Mouse (Mus musculus) brain, embryonic 18.5 days (tissue): ENCODE data around the gene Gcm2.

Experiments used
- DNase-seq: peaks from one replicate; pipeline ENCODE4 v3.0.0-alpha.2; 2012; ENCODE audit warnings: low read depth, low spot score

Gcm2 gene

DNA sequence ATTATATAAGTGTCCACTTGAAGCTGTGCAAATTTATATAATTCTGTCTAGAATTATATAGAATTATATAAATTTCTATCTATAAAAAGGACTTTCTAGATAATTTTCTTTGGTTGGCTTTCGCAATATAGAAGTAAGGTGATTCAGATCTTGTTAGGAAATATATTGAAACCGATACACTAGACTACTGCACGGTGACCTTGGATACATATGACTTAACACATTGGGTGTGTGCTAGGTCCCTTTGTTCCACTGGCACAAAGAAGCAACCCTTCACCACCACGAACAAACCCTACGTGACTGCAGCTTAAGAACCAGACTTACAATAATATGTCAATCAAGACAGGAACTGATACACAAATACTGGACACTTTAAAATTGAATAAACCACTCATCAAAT lies 31.0 kb downstream of the Gcm2 start:
- DNase-seq, result no peak

GRCm38 (mm10) chr13:41079421-41079780 lies 31.4 kb downstream of the Gcm2 start, which contains the start of gene Mak:
Mak (minus strand) TSS chr13:41079706.
- DNase-seq, result no peak

DNA sequence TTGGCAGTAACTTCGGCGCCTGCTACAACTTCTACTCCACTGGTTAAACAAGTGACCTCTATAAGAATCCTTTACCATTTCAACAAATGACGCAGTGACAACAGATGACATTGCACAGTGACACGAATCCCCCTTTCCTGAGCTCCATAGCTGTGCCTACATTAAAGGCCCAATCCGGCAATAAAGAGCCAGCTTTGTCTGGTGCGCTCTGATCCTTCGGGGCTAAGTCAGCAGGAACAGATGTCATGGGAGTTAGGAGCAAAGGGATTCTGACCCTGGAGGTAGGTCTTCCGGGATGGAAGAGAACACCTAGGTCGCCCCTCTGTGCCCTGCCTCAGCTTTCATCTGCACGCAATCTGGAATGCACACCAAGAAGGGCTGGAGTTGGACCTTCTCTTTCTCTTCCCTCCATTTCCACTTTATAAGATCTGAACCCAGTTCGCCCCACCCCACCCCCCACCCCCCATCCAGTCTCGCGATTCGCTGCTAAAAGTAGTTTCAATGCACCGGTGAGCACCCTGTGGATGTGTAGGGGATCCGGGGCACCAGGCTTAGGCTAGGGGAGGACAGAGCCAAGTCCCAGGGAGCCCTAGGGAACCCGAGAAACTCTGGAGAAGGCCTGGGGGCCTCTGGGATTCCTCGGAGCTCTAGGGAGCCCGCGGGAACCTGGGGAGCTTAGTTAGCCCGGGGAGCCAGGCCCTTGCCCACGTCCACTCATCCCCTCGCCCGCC lies 32.0 kb downstream of the Gcm2 start:
- no peak for DNase-seq

DNA sequence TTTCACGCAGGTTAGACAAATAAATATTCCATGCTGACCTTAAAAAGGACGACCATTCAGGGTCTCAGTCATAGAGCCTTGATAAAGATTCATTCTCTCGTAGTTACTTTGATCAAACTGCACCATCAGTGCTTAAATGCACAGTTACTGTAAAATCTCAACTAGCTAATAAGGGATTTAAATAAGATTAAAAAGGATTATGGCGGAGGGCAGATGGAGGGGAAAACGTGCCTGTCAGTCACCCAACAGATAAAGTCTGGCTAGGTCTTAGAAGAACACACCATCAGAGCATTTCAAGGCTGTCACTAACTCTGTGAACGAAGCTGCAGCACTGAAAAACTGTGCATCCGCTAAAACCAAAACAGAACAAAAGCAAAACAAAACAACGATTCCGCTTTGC lies 32.9 kb downstream of the Gcm2 start:
- DNase-seq, result no peak

DNA sequence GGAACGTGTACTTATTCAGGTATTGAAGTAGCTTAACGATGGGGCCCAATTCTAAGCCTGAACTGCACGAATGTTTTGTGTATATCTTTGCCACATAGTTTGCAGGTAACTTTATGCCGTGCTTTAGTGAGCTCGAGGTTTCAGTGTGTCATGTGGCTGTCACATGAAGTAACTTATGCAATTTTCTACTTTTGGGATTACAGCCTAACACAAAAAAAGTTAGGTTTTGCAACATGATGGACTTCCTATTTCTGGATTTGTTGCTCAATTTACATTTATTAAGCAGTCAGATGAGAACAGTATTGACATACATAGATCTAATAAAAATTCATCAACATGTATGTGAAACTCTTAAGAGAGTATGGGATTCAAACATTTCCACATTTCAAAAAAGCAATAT lies 37.0 kb downstream of the Gcm2 start:
- DNase-seq, result no peak

GRCm38 (mm10) chr13:41071617-41072016 lies 39.2 kb downstream of the Gcm2 start:
- no peak for DNase-seq

DNA sequence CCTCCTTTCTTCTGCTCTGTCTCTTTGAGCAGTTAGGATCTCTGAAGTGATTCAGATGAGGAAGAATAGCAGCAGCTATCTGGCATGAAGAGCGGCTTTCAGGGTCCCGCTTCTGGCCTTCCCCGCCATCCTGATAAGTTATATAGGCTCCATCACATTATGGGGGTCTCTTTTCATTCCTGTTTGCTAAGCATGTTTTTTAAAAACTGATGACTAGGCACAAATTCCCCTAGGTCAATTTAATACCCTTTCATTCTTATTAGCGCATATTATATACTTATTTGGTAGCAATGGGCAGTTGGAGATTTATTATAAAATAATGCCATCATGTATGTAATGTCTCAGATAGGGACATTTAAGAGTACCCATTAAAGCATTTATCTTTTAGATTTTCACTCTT lies 43.2 kb downstream of the Gcm2 start:
- no peak for DNase-seq

GRCm38 (mm10) chr13:41051965-41052364 lies 58.9 kb downstream of the Gcm2 start:
- no peak for DNase-seq
